Mouse (Mus musculus) lung, adult 2 months (tissue): ENCODE measurements around the gene Stx12. TPM values are rescaled to one million over a fixed set of nuclear protein-coding genes. Genes with fewer than 3 reads are reported as not detected.
A peak's percentile ranks its signal among the peaks of the same experiment; 100 is the strongest.

Experiments
- DNase-seq: peaks from one replicate; pipeline ENCODE4 v3.0.0; 2022
- H3K4me1 ChIP-seq: fragments of 200-500 bp; 2 replicates; pipeline ENCODE4 v1.6.1; 2011; ENCODE audit warnings: low read length; ENCODE audit not compliant: control insufficient read depth, insufficient read depth
- H3K4me3 ChIP-seq: fragments of 200-500 bp; replicated peaks from 2 replicates; pipeline ENCODE3; 2011; ENCODE audit warnings: low read depth, mild to moderate bottlenecking, control low read depth, low read length; ENCODE audit errors: extremely low read depth
- CTCF ChIP-seq: fragments of 200-500 bp; IDR thresholded peaks from 2 replicates; pipeline ENCODE4 v1.5.1; 2011; ENCODE audit warnings: mild to moderate bottlenecking, low read length, control low read depth; ENCODE audit not compliant: insufficient read depth
- POLR2A ChIP-seq: fragments of 200-500 bp; IDR thresholded peaks from 2 replicates; pipeline ENCODE4 v1.6.1; 2011; ENCODE audit warnings: low read depth, mild to moderate bottlenecking, control low read depth, low read length, borderline replicate concordance; ENCODE audit errors: extremely low read depth
- WGBS: fragments of 180-500 bp; shearing (Covaris S2); methylation state at CpG from one replicate; pipeline ENCODE4 v1.1.7; 2018; 5-methylcytosine and 5-hydroxymethylcytosine counted together
- polyA plus RNA-seq: library from polyadenylated mRNA; depleted of rRNA; stranded (reverse); fragments of >200 nt; gene quantifications from 2 replicates; pipeline ENCODE4 v1.2.3, GENCODE M21; 2012

Stx12 gene
- polyA plus RNA-seq, 1 experiment = 28.3 TPM

DNA sequence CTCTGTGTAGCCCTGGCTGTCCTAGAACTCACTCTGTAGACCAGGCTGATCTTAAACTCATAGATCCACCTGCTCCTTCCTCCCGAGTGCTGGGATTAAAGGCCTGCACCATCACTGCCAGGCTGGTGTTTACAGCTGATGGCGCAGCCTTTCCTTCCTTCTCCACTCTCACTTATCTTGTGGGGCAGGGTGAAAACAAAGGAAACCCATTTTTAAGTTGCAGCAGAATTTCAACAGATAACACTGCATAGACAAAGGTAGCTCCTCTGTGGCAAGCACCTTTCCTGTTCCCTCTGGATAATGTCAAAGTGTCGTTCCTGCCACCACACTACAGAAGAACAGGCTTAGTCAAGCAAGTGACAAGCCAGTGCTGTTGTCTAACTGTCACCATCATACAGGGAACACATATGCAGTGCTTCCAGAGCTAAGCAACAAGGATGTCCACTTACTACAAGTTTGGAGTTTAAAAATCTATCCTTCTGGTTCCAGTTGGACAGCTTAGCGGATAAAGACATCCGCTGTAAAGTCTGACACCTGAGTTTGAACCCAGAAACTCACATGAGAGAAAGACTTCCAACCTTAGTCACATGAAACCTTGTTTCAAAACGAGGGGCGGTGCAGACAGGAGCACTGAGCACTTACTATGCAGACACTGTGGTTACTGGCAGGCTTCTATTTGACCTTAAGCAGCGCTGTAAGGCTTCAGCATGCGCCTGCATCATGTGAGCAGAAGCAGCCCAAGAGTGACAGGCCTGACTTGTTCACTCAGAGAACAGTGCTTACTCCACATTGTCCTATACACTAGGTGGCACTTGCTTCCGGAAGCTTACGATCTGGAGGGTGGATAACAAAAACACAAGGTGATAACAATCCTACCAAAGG is 10.6 kb downstream of the Stx12 start:
- TF ChIP-seq CTCF = no peak
- no peak for TF ChIP-seq POLR2A
- WGBS = 57% methylated on average over 11 of the region's 11 CpGs
- DNase-seq = peak; percentile 8
- peaks cover 11% of the 10 kb centered on the region; the same call in 1 of the 2 replicates for H3K4me1 ChIP-seq
- no peak overlapping the region for H3K4me3 ChIP-seq

DNA sequence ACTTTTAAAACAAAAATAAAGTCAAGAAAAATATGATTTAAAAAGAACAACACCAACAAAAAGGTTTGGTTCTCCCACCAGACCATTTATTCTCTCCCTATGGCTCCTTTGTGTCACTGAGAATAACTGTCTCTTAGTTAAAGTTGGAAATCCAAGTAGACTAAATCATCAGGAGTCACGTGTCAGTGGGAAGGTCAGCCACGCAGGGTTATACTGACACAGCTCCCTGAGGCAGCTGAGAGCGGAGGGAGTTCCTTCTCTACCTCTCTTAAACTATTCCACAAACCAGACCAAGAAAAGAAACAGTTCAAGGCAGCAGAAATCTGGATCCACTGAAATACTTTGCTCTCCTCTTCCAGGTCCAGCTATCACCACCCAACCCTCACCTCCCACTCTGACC is 13.2 kb downstream of the Stx12 start:
- peaks cover 11% of the 10 kb centered on the region; the same call in 1 of the 2 replicates for H3K4me1 ChIP-seq
- WGBS = 97% methylated on average over 3 of the region's 3 CpGs
- TF ChIP-seq CTCF (no peak), POLR2A (no peak)
- DNase-seq = no peak
- H3K4me3 ChIP-seq = no peak overlapping the region

DNA sequence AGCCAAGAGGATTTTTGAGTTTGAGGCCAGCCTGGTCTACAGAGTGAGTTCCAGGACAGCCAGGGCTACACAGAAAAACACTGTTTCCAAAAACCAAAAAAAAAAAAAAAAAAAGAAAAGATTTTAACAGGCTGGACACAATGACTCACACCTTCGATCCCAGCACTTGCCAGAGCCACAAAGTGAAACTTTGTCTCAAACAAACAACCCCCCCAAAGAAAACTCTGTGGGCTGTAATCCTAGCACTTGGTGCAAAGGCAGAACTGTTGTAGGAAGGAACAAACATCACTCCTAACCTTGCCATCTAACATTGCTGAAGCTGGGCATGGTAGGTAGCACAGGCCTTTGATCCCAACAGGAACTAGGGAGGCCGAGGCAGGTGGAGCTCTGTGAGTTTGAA is 19.5 kb downstream of the Stx12 start:
- TF ChIP-seq POLR2A = no peak
- no peak for TF ChIP-seq CTCF
- Histone ChIP-seq H3K4me3 (no peak overlapping the region), H3K4me1 (no peaks in the 10 kb centered on the region)
- 73% methylated on average over 2 of the region's 2 CpGs for WGBS
- no peak for DNase-seq

DNA sequence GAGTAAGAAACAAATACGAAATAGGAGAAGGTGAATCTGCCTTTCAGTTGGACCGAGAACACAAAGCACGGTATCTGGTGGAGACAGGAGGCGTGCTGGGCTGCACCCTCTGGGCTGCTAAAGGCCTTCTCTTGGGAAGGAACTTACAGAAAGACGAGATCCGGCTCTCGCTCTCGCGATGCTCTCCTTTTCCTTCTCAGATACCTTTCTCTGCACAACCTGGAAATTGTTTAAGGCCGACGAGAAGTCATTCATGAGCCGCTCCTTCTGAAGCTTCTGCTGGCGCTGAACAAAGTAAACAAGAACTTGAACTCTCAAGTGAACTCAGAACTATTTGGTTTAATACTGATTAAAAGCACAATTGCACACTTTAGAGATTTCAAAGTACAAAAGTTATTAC is 21.3 kb downstream of the Stx12 start:
- 75% methylated on average over 13 of the region's 13 CpGs for WGBS
- Histone ChIP-seq H3K4me3 (no peak overlapping the region), H3K4me1 (no peaks in the 10 kb centered on the region)
- TF ChIP-seq CTCF (no peak), POLR2A (no peak)
- no peak for DNase-seq

DNA sequence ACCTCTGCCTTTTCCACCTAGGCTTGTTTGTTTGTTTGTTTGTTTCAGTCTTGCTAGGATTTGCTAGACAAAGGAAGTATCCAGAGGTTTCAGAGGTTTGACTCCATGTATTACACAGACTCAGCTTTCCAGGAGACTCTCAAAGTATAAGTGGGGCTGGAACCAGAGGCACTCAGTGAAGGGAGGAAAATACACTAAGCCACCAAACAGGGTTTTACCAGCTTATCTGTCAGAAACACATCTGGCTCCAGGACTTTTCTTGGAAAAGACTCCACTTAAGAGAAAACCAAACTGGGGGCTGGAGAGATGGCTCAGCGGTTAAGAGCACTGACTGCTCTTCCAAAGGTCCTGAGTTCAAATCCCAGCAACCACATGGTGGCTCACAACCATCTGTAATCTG is 23.4 kb downstream of the Stx12 start:
- Histone ChIP-seq H3K4me1 (no peaks in the 10 kb centered on the region), H3K4me3 (no peak overlapping the region)
- no peak for TF ChIP-seq POLR2A
- no peak for TF ChIP-seq CTCF
- no peak for DNase-seq
- WGBS = 89% methylated on average over 1 of the region's 1 CpGs

DNA sequence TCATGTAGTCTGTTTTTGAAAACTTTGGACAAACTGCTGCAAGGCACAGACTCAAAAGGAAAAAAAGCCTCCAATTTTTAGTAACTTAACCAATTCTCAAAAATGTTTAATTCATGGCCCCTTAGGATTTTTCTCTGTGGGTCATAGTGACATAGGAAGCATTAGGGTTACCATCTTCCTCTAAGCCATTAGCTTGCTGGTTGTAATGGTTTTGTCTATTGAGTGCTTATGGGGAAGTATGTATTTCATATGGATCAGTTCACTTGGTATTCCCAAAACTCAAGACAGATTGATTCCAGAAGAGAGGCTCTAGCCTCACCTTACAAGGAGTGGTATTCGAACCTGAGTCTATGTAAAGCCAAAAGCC is 40.6 kb downstream of the Stx12 start:
- no peak overlapping the region for H3K4me3 ChIP-seq
- WGBS = 84% methylated on average over 1 of the region's 1 CpGs

DNA sequence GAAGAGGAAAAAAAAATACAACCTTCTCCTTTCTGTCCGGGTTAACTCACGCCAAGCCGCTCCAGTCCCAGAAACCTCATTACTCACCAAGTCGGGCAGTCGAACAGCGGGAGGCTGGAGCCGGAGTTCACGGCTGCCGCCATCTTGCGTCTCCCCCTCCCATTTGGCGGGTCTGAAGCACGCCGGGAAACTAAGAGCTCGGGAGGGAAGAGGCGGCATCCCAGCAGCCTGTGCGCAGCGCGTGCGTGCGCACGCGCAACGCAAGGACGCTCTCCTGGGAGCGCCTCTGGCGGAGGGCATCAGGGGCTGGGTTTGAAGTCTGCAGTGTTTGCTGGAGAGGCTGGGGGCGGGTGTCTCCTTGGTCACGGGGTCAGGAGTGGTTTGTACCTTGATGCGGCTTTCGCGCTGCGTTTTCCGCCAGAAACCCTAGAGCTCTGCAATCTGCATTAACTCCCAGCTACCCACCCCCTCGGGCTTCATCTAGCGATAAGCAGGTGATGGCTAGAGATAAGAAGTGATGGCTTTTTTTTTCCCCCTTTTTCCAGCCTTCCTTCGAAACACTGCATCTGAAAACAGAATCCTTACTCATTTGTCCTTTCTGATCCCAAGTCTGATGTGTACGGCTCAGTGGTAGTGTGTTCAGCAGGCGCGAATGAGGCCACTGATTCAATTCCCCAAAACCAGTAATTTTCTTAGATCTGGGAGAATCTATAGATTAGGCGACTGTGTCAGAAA is 41.2 kb downstream of the Stx12 start, which contains the start of gene Ppp1r8:
Gene Ppp1r8 (minus strand): TSS at position 200 of the 735 bp plus-strand sequence.
- H3K4me1 ChIP-seq = peaks cover 7% of the 10 kb centered on the region
- peak within 1 kb of the TSS; percentile 90 for H3K4me3 ChIP-seq
- DNase-seq = peak; percentile 77
- under 1% methylated on average over 40 of the region's 40 CpGs for WGBS
- peak; percentile 94 for TF ChIP-seq POLR2A
- no peak for TF ChIP-seq CTCF

More for the DNA sequence above, 40.6 kb downstream of the Stx12 start:
- no peak for DNase-seq
- no peak for TF ChIP-seq POLR2A
- TF ChIP-seq CTCF = no peak
- peaks cover 7% of the 10 kb centered on the region for H3K4me1 ChIP-seq

DNA sequence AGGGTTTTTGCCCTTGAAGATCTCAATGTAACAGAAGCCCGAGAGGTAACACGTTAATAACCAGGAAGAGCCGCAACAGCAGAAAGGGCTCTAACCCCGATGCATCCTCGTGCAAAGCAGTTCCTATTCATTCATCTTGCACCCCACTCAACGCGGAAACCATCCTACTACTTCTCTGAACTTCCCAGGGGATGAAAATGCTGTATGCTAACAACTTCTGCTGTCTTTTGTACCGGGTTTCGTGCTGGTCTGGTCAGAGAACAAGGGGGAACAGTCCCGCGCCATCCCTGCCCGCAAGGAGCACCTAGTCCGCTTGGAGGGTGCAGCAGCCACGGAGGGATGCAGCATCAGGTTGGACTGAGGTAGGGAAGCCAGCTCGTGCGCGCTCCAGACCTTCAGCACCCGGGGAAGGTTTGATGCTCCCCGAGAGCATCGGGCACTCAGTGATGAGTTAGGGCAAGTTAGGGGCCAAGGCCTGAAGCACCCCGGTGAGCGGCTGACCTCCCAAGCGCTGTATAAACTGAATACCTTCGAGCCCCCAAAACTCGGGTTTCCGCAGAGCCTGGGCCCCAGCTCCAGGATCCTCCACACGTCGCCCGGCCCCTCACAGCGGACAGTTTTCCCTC is 41.9 kb downstream of the Stx12 start:
- DNase-seq = peak; percentile 24
- under 1% methylated on average over 30 of the region's 30 CpGs for WGBS
- peak overlapping the region; percentile 90 for H3K4me3 ChIP-seq
- H3K4me1 ChIP-seq = peaks cover 7% of the 10 kb centered on the region
- TF ChIP-seq CTCF (no peak), POLR2A (no peak)

DNA sequence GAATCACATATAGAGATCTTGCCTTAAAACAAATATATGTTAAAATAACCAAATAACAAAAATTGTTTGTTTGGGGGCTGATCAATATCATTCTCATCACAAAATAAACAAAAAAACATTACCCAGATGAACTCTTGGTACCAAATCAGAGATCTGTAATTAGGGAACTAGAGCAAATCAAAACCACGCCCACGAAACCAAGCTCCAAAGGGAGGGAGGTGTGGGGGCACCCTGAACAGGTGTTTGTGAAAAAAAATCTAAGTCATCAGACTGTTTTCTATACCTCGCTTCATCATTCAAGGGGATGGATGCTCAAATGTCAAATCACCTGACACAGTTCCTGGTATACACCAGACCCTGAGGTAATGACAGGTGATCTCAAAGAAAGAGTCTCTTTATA is 42.8 kb downstream of the Stx12 start:
- H3K4me1 ChIP-seq = peaks cover 7% of the 10 kb centered on the region
- DNase-seq = no peak
- H3K4me3 ChIP-seq = no peak overlapping the region
- TF ChIP-seq POLR2A = no peak
- no peak for TF ChIP-seq CTCF
- 82% methylated on average over 3 of the region's 3 CpGs for WGBS
